Mouse (Mus musculus) heart, embryonic 14.5 days (tissue): ENCODE data around the gene Gm45261. TPM values are rescaled to one million over a fixed set of nuclear protein-coding genes. Genes with fewer than 3 reads are reported as not detected.

Experiments
- ATAC-seq: fragments of 200-750 bp; cut with Nextera tagmentation; 2 replicates; pipeline ENCODE4 v1.8.0; 2017; ENCODE audit warnings: low read depth, moderate TSS enrichment; ENCODE audit not compliant: insufficient number of reproducible peaks, insufficient read depth, low FRiP score
- H3K27ac ChIP-seq, 2 experiments: fragments of 200-500 bp in 1 of 2; fragments of 300-500 bp in 1 of 2; sonication (generic) in 1 of 2; replicated peaks in 1 of 2; 2 replicates each; pipeline ENCODE4 v1.5.1; 2012 to 2014; ENCODE audit warnings: low read depth in 2 of 2, low read length in 2 of 2, control low read depth in 1 of 2, mild to moderate bottlenecking in 1 of 2, mixed read lengths in 1 of 2; ENCODE audit not compliant: control insufficient read depth in 1 of 2, insufficient read depth in 1 of 2
- H3K27me3 ChIP-seq: fragments of 300-500 bp; sonication (generic); 2 replicates; pipeline ENCODE4 v1.6.1; 2014; ENCODE audit warnings: mild to moderate bottlenecking, low read length, control low read depth; ENCODE audit not compliant: control insufficient read depth, insufficient read depth
- H3K36me3 ChIP-seq: fragments of 300-500 bp; sonication (generic); 2 replicates; pipeline ENCODE4 v1.6.1; 2014; ENCODE audit warnings: mild to moderate bottlenecking, control low read depth, low read length, mixed read lengths; ENCODE audit not compliant: control insufficient read depth, insufficient read depth
- H3K4me1 ChIP-seq, 2 experiments: fragments of 200-500 bp in 1 of 2; fragments of 300-500 bp in 1 of 2; sonication (generic) in 1 of 2; 2 replicates each; pipeline ENCODE4 v1.6.1; 2012 to 2014; ENCODE audit warnings: low read length in 2 of 2, control low read depth in 1 of 2, mixed read lengths in 1 of 2; ENCODE audit not compliant: control insufficient read depth in 2 of 2, insufficient read depth in 2 of 2
- H3K4me2 ChIP-seq: fragments of 300-500 bp; sonication (generic); 2 replicates; pipeline ENCODE4 v1.6.1; 2014; ENCODE audit warnings: mild to moderate bottlenecking, low read length
- H3K4me3 ChIP-seq, 2 experiments: fragments of 200-500 bp in 1 of 2; fragments of 300-500 bp in 1 of 2; sonication (generic) in 1 of 2; 2 replicates each; pipeline ENCODE4 v1.5.1; 2012 to 2014; ENCODE audit warnings: low read length in 2 of 2, mild to moderate bottlenecking in 2 of 2, control low read depth in 1 of 2, low read depth in 1 of 2, moderate library complexity in 1 of 2; ENCODE audit not compliant: control insufficient read depth in 1 of 2, insufficient read depth in 1 of 2
- H3K9ac ChIP-seq: fragments of 300-500 bp; sonication (generic); 2 replicates; pipeline ENCODE4 v1.6.1; 2014; ENCODE audit warnings: mild to moderate bottlenecking, low read length
- H3K9me3 ChIP-seq: fragments of 300-500 bp; sonication (generic); 2 replicates; pipeline ENCODE4 v1.6.1; 2016; ENCODE audit warnings: low read length, control low read depth; ENCODE audit not compliant: control insufficient read depth
- WGBS: fragments of 180-500 bp; shearing (Covaris S2); extraction: QIAGEN DNeasy Blood & Tissue Kit; methylation state at CpG from one replicate; pipeline ENCODE4 v1.1.7; 2014; 5-methylcytosine and 5-hydroxymethylcytosine counted together
- polyA plus RNA-seq: library from polyadenylated mRNA; unstranded; fragments of >200 nt; fragmentation: Nextera tagmentation; extraction: Ambion mirVana; gene quantifications from 2 replicates; pipeline ENCODE4 v1.2.1, GENCODE M21; 2014

Gene Gm45261
- polyA plus RNA-seq, 1 experiment from 2014 or later, result not detected

- Histone ChIP-seq H3K9me3 (no peaks in the 10 kb centered on the region), H3K27ac (no peak overlapping the region), H3K4me2 (no peak overlapping the region), H3K9ac (no peak overlapping the region), H3K4me1 (no peaks in the 10 kb centered on the region), H3K4me3 (no peak overlapping the region), H3K27me3 (no peaks in the 10 kb centered on the region), H3K36me3 (no peaks in the 10 kb centered on the region)
- 69% methylated on average over 1 of the region's 1 CpGs for WGBS
- no peak for ATAC-seq
Observed at GRCm38 (mm10) chr1:80427946-80428345, 33.3 kb downstream of the Gm45261 start.

DNA sequence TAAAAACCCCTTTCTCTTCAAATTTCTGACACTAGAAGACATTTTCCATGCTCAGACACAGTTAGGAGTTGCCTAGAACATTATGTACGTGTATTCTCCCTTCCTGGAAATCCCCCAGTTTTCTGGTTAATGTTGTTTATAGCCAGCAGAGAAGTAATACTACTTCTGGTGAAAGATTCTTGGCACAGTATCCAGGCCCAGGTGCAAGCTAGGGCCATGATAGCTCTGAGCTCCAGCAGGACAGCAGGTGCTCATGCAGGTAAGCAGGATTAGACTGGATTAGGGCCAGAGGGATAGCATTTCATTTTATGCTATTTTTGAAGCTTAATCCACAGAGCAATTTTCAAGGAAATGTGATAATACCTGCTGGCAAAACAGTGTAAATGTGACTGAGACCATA is 33.8 kb downstream of the Gm45261 start:
- WGBS, result 44% methylated on average over 1 of the region's 1 CpGs
- ATAC-seq, result no peak
- no peak overlapping the region for H3K4me2 ChIP-seq

DNA sequence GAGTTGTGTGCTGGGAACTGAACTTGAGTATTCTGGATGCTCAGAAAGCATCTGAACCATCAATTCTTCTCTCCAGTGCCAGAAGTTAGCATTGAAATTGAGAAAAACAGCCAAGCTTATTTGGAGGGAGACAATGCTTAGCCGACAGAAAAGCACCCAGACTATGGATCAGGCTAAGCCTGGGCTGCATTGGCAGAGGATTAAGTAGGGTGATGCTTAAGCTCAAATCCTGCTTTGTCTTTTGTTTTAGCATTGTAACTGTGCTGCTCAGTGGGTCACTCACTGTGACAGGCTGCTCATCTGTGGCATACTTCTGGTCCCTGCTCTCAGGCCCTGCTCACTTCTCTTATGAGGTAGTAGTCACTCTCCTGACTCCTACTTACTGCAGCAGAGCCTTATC is 36.6 kb downstream of the Gm45261 start:
- Histone ChIP-seq H3K4me1 (no peaks in the 10 kb centered on the region), H3K27ac (no peak overlapping the region), H3K27me3 (no peaks in the 10 kb centered on the region), H3K9ac (no peak overlapping the region), H3K4me3 (no peak overlapping the region), H3K9me3 (no peaks in the 10 kb centered on the region), H3K36me3 (no peaks in the 10 kb centered on the region), H3K4me2 (no peak overlapping the region)
- 67% methylated on average over 1 of the region's 1 CpGs for WGBS
- ATAC-seq, result no peak

More for the DNA sequence above, 33.8 kb downstream of the Gm45261 start:
- Histone ChIP-seq H3K9ac (no peak overlapping the region), H3K27me3 (no peaks in the 10 kb centered on the region), H3K9me3 (no peaks in the 10 kb centered on the region), H3K4me1 (no peaks in the 10 kb centered on the region), H3K36me3 (no peaks in the 10 kb centered on the region), H3K27ac (no peak overlapping the region), H3K4me3 (no peak overlapping the region)

DNA sequence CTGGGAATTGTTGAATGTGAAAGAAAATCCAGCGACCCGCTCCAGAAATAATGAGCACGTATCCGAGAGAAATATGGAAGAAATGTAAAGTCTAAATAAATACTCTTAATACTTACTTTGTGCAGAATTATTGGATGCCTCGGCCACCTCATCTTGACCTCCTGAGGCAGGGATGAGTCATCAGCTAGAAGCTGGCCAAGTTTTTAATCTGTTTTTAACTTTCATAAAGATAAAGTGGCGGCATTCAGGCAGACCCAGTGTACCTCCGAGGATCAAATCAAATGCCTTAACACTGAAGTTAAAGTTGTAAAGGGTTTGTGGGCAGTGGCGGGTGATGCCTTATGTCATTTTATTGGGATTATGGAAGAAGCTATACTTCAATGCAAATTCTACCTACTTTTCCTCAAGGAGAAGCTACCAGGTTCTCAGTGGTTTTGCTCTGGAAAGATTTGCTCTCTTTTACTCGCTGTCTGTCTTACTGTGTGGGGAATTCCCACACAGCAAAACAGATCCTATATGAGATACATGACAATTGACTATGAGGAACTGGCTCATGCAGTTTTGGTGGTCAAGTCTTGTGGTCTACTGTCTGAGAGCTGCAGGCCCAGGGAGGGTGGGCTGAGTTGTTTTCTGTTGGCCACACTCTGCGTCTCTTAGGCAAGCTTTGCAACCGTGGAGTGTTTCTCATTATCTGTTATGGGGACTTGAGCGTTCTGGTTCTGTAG is 42.8 kb downstream of the Gm45261 start:
- Histone ChIP-seq H3K4me3 (no peak overlapping the region), H3K36me3 (no peaks in the 10 kb centered on the region), H3K9ac (no peak overlapping the region), H3K4me2 (no peak overlapping the region), H3K4me1 (no peaks in the 10 kb centered on the region), H3K27me3 (no peaks in the 10 kb centered on the region), H3K27ac (no peak overlapping the region), H3K9me3 (no peaks in the 10 kb centered on the region)
- WGBS, result 72% methylated on average over 12 of the region's 12 CpGs
- ATAC-seq, result no peak

GRCm38 (mm10) chr1:80416329-80416728 is 44.9 kb downstream of the Gm45261 start:
- WGBS, result 63% methylated on average over 5 of the region's 5 CpGs
- no peaks in the 10 kb centered on the region for H3K27me3 ChIP-seq
- ATAC-seq, result no peak
- H3K36me3 ChIP-seq, result no peaks in the 10 kb centered on the region
- no peaks in the 10 kb centered on the region for H3K9me3 ChIP-seq
- H3K9ac ChIP-seq, result no peak overlapping the region
- no peaks in the 10 kb centered on the region for H3K4me1 ChIP-seq
- no peak overlapping the region for H3K27ac ChIP-seq
- H3K4me2 ChIP-seq, result no peak overlapping the region
- no peak overlapping the region for H3K4me3 ChIP-seq

DNA sequence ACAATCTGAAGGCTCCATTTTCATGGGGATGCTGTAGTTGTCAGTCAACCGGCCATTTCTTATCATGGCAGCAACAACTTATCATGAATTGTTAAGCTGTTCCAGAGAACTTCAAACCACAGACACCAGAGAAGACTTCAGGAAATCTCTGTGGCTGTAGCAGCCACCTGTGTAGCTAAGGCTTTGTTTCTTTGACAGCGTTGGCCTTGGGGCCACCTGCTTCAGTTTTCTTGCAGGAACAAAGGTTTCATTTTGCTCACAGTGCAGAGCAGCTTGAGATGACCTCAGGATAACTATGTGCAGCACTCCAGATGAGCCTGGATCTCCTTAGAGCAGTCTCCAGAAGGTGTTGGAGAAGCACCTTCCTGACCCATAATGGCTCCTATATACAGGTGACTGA is 48.7 kb downstream of the Gm45261 start:
- H3K27me3 ChIP-seq, result no peaks in the 10 kb centered on the region
- no peaks in the 10 kb centered on the region for H3K4me1 ChIP-seq
- H3K9me3 ChIP-seq, result no peaks in the 10 kb centered on the region
- H3K9ac ChIP-seq, result no peak overlapping the region
- no peak for ATAC-seq
- 52% methylated on average over 2 of the region's 2 CpGs for WGBS
- no peak overlapping the region for H3K27ac ChIP-seq
- no peaks in the 10 kb centered on the region for H3K36me3 ChIP-seq
- no peak overlapping the region for H3K4me3 ChIP-seq
- no peak overlapping the region for H3K4me2 ChIP-seq

GRCm38 (mm10) chr1:80410229-80410973 is 50.8 kb downstream of the Gm45261 start:
- Histone ChIP-seq H3K4me3 (no peak overlapping the region), H3K9me3 (no peaks in the 10 kb centered on the region), H3K4me1 (no peaks in the 10 kb centered on the region), H3K36me3 (no peaks in the 10 kb centered on the region), H3K27me3 (no peaks in the 10 kb centered on the region), H3K27ac (no peak overlapping the region), H3K9ac (no peak overlapping the region), H3K4me2 (no peak overlapping the region)
- ATAC-seq, result no peak
